Mouse (Mus musculus): ENCODE data around the gene Fam98c. TPM values are rescaled to one million over a fixed set of nuclear protein-coding genes. Genes with fewer than 3 reads are reported as not detected.
A peak's percentile ranks its signal among the peaks of the same experiment; 100 is the strongest.
"Not testable (repeated sequence)": the region's sequence is repeated elsewhere in the genome, so short reads cannot be mapped to it uniquely, and the experiment has no call there.

The Fam98c gene
- total RNA-seq, 2 experiments from 2014 or later, result 4.8 to 15.4 TPM

DNA sequence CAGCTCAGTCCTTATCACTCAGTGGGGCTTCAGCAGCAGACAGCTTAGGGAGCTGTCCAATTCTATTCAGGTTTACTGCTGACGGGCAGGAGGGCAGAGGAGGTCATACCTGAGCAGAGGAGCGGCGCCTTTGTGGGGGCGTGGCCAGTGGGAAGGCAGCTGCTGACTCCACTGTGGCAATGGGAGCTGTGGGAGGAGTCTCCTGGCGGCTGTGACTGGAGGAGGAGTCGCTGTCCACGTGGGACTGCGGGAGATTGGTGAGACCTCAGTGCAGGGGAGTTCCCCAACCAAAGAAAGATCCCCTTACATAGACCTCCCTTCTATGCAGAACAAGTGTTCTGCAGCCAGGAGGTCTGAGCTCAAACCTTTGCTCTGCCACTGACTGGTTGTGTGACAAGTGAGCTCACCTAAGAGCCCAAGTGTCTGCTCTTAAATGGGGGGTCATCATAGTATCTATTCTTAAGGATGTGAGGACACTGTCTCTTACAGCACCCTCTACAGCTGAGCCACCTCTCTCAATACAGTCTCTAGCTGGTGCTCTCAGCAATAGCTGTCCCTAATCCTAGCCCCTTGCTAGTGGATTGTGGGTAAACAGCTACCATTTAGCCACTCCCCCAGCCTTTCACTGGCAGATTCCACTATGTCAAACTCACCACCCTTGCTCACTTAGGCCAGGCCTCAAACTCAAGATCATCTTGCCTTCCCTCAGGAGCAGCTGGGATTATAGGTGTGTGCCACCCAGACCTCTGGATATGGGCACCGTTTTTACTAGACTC is 6.9 kb upstream of the Fam98c start:
- peak; percentile 90 for ATAC-seq (replicated peaks; ENCODE audit: low FRiP score, low TSS enrichment, poor library complexity, severe bottlenecking)

- no peak for ATAC-seq (replicated peaks; ENCODE audit: low FRiP score, low TSS enrichment, poor library complexity, severe bottlenecking)
Observed at GRCm38 (mm10) chr7:29162294-29162693, 6.3 kb upstream of the Fam98c start.

GRCm38 (mm10) chr7:29158264-29158663 is 2.2 kb upstream of the Fam98c start:
- ATAC-seq (replicated peaks; ENCODE audit: low FRiP score, low TSS enrichment, poor library complexity, severe bottlenecking), result no peak

DNA sequence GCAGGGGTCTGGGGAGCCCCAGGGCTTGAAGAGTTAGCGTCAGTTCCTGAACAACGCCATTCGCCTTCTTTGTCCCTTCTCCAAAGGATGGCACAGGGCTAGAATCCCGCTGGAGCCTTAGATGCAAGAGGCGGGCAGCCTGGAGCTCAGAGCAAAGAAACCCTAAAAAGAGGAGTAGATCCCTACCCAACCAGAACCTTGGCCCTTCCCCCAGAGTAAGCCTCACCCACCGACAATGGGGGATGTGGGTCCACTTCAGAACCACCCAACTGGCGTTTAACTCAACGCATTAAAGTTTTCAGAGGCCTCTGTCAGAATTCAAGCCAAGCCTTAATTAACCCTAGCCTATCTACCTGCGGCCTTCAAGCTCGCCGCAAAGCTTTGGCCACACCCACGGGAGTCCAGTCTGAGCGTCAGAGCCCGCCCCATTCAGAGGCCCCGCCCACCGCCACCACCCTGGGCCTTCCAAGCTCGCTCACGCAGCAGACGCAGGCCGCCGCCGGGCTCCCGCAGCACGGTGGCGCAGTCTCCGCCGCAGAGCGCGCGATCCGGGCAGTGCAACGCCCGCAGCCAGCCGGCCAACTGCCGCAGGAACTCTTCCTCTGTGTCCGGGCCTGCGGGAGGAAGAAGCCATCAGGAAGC is 717 bp downstream of the Fam98c start:
- peak; percentile 67 for ATAC-seq (replicated peaks; ENCODE audit: low FRiP score, low TSS enrichment, poor library complexity, severe bottlenecking)

DNA sequence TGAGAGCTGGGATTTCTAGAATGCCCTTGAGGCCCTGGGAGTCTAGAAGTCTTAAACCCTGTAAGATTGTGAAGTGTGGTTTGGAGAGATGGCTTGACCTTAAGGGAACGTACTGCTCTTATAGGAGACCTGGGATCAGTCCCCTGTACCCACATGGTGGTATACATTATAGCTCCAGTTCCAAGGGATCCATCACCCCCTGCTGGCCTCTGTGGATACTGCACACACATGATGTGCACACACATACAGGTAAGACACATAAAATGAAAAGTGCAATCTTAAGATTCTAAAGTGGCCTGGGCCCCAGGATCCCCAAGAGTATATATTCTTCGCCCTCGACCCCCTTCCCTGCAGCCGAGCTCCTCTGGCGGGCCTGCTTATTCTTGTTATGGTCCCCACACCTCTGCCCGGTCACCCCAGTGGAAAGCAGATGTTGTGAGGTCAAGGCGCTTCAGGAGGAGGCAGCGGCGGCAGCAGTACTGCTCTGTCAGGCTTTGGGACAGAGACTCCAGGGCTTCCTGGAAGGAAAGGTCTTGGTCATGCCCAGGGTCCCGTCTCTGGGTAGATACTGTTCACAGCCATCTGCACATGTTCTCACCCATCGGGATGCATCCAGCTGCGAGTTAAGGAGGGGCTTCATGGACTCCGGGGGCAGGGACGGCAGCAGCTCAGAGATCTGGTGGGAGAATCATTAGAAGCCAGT is 1.9 kb downstream of the Fam98c start:
- no peak for ATAC-seq (replicated peaks; ENCODE audit: low FRiP score, low TSS enrichment, poor library complexity, severe bottlenecking)

DNA sequence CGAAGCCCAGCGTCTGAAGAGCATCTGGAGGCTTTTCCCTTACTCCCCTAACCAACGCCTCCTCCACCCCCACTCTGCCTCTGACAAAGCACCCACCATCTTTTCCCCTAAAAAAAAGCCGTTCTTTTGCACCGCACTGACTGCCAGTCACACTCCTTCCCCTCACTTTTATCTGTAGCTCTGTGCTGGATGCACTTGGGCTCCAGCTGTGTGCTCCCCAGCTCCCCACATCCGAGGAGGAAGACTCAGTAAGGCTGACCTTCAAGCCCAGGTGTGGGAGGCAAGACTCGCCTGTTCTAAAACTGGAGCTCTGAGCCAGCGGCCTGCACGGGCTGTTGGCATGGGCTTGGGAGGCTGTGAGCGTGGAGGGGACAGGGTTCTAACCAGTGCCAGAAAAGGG is 4.5 kb downstream of the Fam98c start:
- ATAC-seq (replicated peaks; ENCODE audit: low FRiP score, low TSS enrichment, poor library complexity, severe bottlenecking), result no peak

GRCm38 (mm10) chr7:29148771-29149170 is 7.3 kb downstream of the Fam98c start:
- no peak for ATAC-seq (replicated peaks; ENCODE audit: low FRiP score, low TSS enrichment, poor library complexity, severe bottlenecking)

- no peak for ATAC-seq (replicated peaks; ENCODE audit: low FRiP score, low TSS enrichment, poor library complexity, severe bottlenecking)
Observed at GRCm38 (mm10) chr7:29146625-29147367, 9.2 kb downstream of the Fam98c start.

DNA sequence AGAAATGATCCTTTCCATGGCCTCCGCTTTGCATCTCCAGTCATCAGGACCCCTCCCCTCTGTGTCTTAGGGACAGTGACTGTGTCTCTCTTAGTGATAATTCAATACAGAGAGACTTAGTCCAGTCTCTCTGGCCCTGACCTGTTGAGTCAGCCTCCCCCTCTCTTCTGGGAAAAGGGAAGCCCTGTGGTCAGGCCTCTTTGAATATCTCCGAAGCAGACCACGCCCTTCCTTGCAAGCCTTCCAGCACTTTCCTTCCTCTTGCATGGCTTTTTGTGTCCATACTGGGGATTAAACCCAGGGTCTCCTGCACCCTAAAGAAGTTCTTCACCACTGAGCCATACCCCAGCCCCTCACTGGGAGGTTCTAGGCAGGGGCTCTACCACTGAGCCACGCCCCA is 12.0 kb downstream of the Fam98c start:
- ATAC-seq (replicated peaks; ENCODE audit: low FRiP score, low TSS enrichment, poor library complexity, severe bottlenecking), result no peak

- no peak for ATAC-seq (replicated peaks; ENCODE audit: low FRiP score, low TSS enrichment, poor library complexity, severe bottlenecking)
Observed at GRCm38 (mm10) chr7:29141416-29141815, 14.6 kb downstream of the Fam98c start.

DNA sequence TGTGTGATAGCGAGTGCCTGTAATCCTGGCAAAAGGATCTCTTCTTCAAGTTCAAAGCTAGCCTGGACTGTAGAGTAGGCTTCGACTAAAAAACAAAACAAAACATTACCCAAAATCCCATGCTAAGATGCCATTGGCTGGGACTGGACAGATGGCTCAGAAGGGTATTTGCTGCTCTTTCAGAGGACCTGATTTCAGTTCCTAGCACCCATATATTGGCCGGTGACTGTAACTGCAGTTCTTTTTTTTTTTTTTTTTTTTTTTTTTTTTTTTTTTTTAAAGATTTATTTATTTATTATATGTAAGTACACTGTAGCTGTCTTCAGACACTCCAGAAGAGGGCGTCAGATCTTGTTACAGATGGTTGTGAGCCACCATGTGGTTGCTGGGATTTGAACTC is 16.8 kb downstream of the Fam98c start:
- not testable (repeated sequence) for ATAC-seq (replicated peaks; ENCODE audit: low FRiP score, low TSS enrichment, poor library complexity, severe bottlenecking)

DNA sequence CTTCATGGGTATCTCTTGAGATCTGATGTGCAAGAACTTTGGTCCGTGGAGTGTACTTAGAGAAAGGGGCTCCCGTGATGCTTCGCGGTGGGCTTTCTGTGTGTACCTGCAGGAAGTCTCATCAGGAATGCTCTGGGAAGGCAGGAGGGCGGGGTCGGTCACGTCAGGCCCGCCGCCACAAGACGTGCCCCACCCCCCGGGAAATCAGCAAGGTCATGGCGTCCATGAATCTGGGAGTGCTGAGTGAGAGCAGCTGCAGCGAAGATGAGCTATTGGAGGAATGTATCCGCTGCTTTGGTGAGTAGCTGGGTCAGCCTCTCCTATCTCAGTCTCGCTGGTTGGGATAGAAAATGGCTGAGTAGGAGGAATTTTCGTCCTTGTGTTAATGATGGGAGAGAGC is 18.6 kb downstream of the Fam98c start:
- ATAC-seq (replicated peaks; ENCODE audit: low FRiP score, low TSS enrichment, poor library complexity, severe bottlenecking), result no peak

- no peak for ATAC-seq (replicated peaks; ENCODE audit: low FRiP score, low TSS enrichment, poor library complexity, severe bottlenecking)
Observed at GRCm38 (mm10) chr7:29134693-29135386, 21.2 kb downstream of the Fam98c start, which contains the start of gene Rasgrp4. Gene Rasgrp4 (plus strand): TSS chr7:29134851.

GRCm38 (mm10) chr7:29134230-29134629 is 21.8 kb downstream of the Fam98c start:
- ATAC-seq (replicated peaks; ENCODE audit: low FRiP score, low TSS enrichment, poor library complexity, severe bottlenecking), result no peak

DNA sequence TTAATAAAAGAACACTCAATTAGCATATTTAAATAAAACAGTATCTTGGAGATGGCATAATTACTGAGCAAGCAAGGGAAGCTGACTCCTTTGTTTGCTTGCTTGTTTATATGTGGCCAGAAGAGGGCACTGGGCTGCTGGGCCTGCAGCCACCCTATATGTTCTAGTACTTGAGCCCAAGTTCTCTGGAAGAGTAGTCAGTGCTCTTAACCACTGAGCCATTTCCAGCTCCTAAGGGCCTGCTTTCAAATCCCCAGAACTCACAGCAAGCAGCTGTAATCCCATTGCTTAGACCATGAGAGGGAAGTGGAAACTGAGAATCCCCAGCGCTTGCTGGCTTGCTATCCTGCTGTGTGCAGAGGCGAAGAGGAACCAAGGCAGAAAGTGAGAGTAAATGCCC is 27.3 kb downstream of the Fam98c start:
- no peak for ATAC-seq (replicated peaks; ENCODE audit: low FRiP score, low TSS enrichment, poor library complexity, severe bottlenecking)

- ATAC-seq (replicated peaks; ENCODE audit: low FRiP score, low TSS enrichment, poor library complexity, severe bottlenecking), result peak; percentile 59
Observed at GRCm38 (mm10) chr7:29126173-29126915, 29.7 kb downstream of the Fam98c start.

DNA sequence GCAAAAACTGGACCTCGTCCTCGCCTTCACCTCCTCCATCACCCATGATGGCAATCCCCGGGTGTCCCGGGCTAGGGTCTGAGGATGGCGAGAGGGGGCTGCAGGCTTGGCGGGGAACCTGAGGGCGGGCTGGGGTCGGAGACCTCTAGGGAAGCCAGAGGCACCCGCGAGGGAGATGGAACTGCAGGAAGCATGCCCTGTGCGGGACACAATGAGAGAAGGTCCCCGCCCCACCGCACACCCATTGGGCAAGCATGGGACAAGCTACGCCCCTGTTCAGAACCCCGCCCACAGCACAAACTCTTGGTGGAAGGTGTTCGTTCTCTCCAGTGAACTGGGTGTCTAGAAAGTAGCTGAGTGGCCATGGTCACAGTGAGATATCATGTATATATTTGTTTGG is 31.1 kb downstream of the Fam98c start, which contains the start of gene Ryr1:
Ryr1 (minus strand) TSS at position 210 of the 400 bp plus-strand sequence.
- peak; percentile 96 for ATAC-seq (replicated peaks; ENCODE audit: low FRiP score, low TSS enrichment, poor library complexity, severe bottlenecking)

GRCm38 (mm10) chr7:29123531-29124358 is 32.3 kb downstream of the Fam98c start:
- ATAC-seq (replicated peaks; ENCODE audit: low FRiP score, low TSS enrichment, poor library complexity, severe bottlenecking), result no peak
